Mouse (Mus musculus) B cell, adult (primary cell): Measurements from ENCODE around the gene Srr. TPM values are rescaled to one million over a fixed set of nuclear protein-coding genes. Genes with fewer than 3 reads are reported as not detected.

ENCODE experiments used
- total RNA-seq: library from RNA; stranded (reverse); gene quantifications from 4 replicates; pipeline ENCODE4 v1.2.4, GENCODE M21; 2023; ENCODE audit not compliant: inconsistent age

Gene Srr
- 6.0 to 8.6 TPM (median 6.7 TPM) in 4 replicates for total RNA-seq

DNA sequence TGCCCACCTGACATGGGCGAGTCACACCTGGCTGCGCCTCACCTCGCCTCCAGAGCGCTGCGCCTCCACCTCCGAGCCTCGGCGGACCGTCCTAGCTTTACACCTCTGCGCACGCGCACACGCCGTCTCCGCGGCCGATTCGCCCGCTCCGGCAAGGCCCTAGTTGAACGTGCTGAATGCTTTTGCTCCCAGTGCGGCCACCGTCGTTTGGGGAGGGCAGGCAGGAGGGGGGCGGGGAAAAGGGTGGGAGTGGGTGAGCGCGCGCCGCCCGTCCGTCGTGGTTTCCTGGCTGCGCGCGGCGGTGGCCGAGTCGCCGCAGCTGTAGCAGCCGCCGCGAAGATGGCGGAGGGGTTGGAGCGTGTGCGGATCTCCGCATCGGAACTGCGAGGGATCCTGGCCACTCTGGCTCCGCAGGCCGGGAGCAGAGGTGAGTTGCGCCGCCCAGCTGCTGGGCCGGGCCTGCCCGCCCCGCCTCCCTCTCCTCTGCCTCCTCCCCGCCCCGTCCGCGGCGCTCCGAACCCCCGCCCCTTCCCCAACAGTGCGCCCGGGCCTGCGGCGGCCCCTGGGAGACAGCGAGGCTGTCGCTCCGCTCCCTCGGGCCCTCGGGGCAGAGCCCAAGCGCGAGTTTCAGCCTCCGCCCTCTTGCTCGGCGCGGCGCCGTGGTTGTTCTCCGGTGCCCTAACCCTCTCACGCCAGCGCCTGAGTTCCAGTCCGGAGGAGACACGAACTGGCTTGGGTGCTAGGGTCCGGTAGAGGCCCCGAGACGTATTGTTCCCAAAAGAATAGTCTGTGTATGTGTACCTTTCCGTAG is at the start of gene Srr, which contains the start of gene Smg6:
Gene Srr, minus strand, starts transcription at position 372 of the 811 bp plus-strand sequence.
Gene Smg6, plus strand, starts transcription at position 247 of the 811 bp plus-strand sequence.

GRCm38 (mm10) chr11:74897678-74898516 is 27.9 kb downstream of the Srr start, which contains the start of gene Tsr1:
Gene Tsr1 (plus strand): TSS chr11:74898071.

DNA sequence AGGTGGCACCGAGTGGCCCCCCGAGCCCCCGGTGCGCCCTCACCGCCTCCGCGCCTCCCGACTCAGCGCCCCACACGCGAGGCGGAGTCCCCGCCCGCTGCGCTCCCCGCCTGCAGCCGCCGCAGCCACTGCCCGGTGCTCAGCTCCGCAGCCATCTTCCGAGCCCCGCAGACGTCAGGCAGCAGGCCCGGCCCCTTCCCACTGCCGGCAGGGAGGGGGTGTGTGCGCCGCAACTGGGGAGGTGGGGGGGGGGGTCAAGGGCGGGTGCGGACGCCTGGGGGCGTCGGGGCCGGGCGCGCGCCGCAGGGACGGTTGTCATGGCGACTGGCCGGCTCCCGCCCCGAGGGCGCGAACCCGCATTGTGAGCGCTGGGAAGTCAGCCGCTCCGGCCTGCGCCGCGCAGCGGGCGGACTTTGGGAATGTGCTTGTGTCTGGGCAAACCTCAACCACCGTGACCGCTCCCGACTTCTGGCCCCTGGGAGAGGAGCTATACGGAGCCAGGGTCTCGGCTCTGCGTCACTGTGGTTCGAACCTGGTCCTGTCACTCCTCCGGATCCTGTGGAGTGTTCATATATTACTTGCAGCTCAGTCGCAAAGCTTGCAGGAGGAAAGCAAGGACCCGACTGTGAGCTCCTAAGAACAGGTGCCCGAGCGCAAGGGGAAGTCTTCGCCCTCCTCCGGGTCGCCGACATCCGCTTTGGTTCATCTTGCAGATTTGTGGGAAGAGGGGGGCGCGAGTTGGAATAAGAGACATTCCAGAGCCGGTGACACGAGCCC is 28.7 kb downstream of the Srr start, which contains the start of gene Sgsm2:
Gene Sgsm2, minus strand, starts transcription at position 160 of the 777 bp plus-strand sequence.

Other genes with a start within 250 kb of the Srr start
- 104 to 145 TPM (median 141 TPM) in 4 replicates for gene Pafah1b1, start 201.3 kb downstream of the Srr start, total RNA-seq
- 48.1 to 57.3 TPM (median 54.5 TPM) in 4 replicates for gene Mettl16, start 155.1 kb downstream of the Srr start, total RNA-seq
- gene Mnt, start 95.0 kb downstream of the Srr start, total RNA-seq: 100 to 121 TPM (median 119 TPM) in 4 replicates
- 4.1 to 7.5 TPM (median 6.4 TPM) in 4 replicates for gene Sgsm2, start 28.9 kb downstream of the Srr start, total RNA-seq
- 77.0 to 90.0 TPM (median 80.6 TPM) in 4 replicates for gene Tsr1, start 27.9 kb downstream of the Srr start, total RNA-seq
- 57.7 to 67.0 TPM (median 62.6 TPM) in 4 replicates for gene Smg6, start 125 bp downstream of the Srr start, total RNA-seq
- 3.1 to 8.2 TPM (median 5.4 TPM) in 4 replicates for gene Hic1, start 243.6 kb upstream of the Srr start, total RNA-seq